Mouse (Mus musculus) bone marrow, adult 2 months (tissue): Measurements from ENCODE around the gene Plppr2.

Experiments
- CTCF ChIP-seq: fragments of 200-500 bp; IDR thresholded peaks from 2 replicates; pipeline ENCODE4 v1.5.1; 2011; ENCODE audit warnings: low read length, control low read depth; ENCODE audit not compliant: control insufficient read depth, insufficient read depth
- POLR2A ChIP-seq: fragments of 200-500 bp; IDR thresholded peaks from 2 replicates; pipeline ENCODE4 v1.6.1; 2011; ENCODE audit warnings: low read depth, mild to moderate bottlenecking, control low read depth, low read length, borderline replicate concordance; ENCODE audit not compliant: control insufficient read depth

- TF ChIP-seq CTCF (no peak), POLR2A (no peak)
These were observed 13.2 kb upstream of the Plppr2 start for GRCm38 (mm10) chr9:21923490-21924098.
